Mouse (Mus musculus): ENCODE results near the gene Zfp950.

DNA sequence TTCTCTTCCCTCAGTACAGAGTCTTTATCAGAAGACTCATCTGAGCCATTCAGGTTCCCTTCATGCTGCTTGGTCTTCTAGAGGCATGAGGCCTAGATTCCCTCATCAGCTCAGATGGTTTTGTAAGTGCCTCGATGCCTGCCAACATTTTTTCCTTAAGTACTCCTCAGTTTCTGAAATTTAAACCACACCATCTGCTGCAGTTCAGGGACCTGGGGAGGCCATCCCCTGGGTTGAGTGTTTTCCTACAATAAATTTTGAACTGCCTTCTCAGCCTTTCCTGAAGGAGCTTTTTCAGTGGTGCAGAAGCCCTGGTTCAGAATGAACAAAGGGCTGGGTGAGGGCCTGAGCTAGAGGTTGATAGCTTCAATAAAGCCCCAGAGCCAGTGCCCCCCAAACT, 91.2 kb downstream of the Zfp950 start:
- TF ChIP-seq CTCF (IDR thresholded peaks at IDR 0.05; ENCODE audit: low read depth, low read length): no peak
- TF ChIP-seq POLR2A (IDR thresholded peaks at IDR 0.05; ENCODE audit: borderline replicate concordance, low read depth, low read length): no peak
